Comparison of ENCODE assay signal across 30 mouse cellular contexts in the genomic region with DNA sequence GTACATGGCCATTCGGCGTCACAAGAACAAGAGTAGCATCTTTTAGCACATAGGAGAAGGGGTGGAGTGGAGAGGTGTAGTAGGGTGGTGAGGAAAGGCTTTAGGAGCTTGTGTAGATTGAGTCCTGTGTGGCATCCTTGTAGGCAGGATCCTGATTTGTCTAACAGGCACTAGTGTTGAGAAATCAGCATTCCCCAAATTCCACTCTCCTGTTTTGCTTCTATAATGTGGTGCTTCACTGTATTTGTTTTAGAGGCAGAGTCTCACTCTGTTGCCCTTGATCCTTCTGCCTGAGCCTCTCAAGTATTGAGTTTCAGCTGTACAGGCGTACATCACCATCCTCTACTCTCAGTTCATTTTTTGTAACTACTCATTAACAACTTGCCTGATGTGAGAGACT.
"Had no signal": no experiment of that assay in that cellular context is flagged by ENCODE, and none has a peak within 500 bp of the region (broad histone marks: within the 10 kb centered on the region; RNA-seq: fewer than 3 reads in every experiment).

No protein-coding gene starts in this region.

- DNase-seq: left cerebral cortex, postnatal 4 days; liver; liver, embryonic 13.5 days; liver, postnatal 0 days; lung, adult 18-20 months; lung, adult 2 months; lung, embryonic 14.5 days; lung, postnatal 10 days; lung, postnatal 14 days; lung, postnatal 36 days; lung, postnatal 4 days; midbrain, embryonic 14.5 days had no signal

- H3K27ac ChIP-seq: limb, embryonic 10.5 days; limb, embryonic 12.5 days; limb, embryonic 13.5 days; limb, embryonic 15.5 days; liver, embryonic 12.5 days; liver, embryonic 13.5 days; liver, embryonic 14.5 days; liver, embryonic 15.5 days; lung, embryonic 15.5 days; macrophage; midbrain, embryonic 10.5 days; midbrain, embryonic 12.5 days; midbrain, embryonic 13.5 days; midbrain, embryonic 15.5 days; neural tube, embryonic 12.5 days had no signal

- H3K4me3 ChIP-seq: limb, embryonic 10.5 days; limb, embryonic 12.5 days; limb, embryonic 13.5 days; limb, embryonic 15.5 days; liver, embryonic 12.5 days; liver, embryonic 13.5 days; liver, embryonic 15.5 days; lung, embryonic 15.5 days; megakaryocyte, embryonic 14.5 days; midbrain, embryonic 10.5 days; midbrain, embryonic 12.5 days; midbrain, embryonic 13.5 days; midbrain, embryonic 15.5 days; myocyte; neural tube, embryonic 12.5 days had no signal

- H3K27me3 ChIP-seq: limb, embryonic 12.5 days; limb, embryonic 13.5 days; limb, embryonic 15.5 days; liver, embryonic 12.5 days; liver, embryonic 13.5 days; liver, embryonic 15.5 days; lung, embryonic 15.5 days; megakaryocyte, embryonic 14.5 days; midbrain, embryonic 12.5 days; midbrain, embryonic 13.5 days; midbrain, embryonic 15.5 days; neural tube, embryonic 12.5 days had no signal

- ATAC-seq: liver, embryonic 12.5 days; liver, postnatal 0 days; lung, postnatal 0 days; midbrain, embryonic 13.5 days; midbrain, embryonic 15.5 days; midbrain, embryonic 16.5 days had no signal
